Mouse (Mus musculus): ENCODE measurements around the gene Wdr74.
A peak's percentile ranks its signal among the peaks of the same experiment; 100 is the strongest.

DNA sequence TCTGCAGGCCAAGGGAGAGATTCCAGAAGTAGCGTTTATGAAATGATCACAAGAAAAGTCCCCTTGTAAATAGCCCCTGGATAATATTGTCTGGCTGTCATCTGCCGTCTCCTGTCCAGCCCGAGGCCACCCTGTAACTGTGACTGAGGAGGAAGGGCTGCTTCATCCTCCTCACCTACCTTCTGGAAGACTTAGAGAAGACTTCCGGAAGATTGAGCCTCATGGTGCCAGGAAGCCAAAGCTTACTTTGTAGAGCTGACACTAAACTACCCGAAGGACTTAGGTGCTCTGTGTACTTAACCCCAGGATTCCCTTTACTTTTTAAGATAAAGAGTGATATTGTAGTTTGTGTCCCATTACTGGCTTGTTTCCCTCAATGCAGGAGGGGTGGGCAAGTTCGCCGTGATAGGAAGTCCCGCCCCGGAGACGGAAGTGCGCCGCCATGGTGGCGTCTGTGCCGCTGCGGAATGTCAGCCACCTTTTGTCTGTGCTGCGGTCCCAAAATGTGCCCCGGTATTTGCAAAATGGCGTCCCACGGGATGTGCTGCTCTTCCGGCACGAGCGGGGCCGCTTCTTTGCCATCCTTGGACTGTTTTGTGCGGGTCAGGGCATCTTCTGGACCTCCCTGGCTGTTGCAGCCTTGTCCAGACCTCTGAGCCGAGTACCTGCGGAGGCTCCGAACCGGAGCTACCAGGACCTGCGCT, 35.1 kb downstream of the Wdr74 start, which contains the start of gene Tmem223:
- TF ChIP-seq CTCF (IDR thresholded peaks at IDR 0.05) = peak; percentile 43
- no peak for TF ChIP-seq EP300 (IDR thresholded peaks at IDR 0.05)

Measured in lung, postnatal 0 days (tissue).